Mouse (Mus musculus) C2C12 (cell line): ENCODE measurements around the gene Unc5b. TPM values are rescaled to one million over a fixed set of nuclear protein-coding genes. Genes with fewer than 3 reads are reported as not detected.
"Not testable (repeated sequence)": the region's sequence is repeated elsewhere in the genome, so short reads cannot be mapped to it uniquely, and the experiment has no call there.

Experiments
- H3K27me3 ChIP-seq: one replicate; pipeline ENCODE4 v1.6.1; 2011; ENCODE audit not compliant: control insufficient read depth, insufficient read depth, insufficient read length
- H3K36me3 ChIP-seq: one replicate; pipeline ENCODE4 v1.6.1; 2011; ENCODE audit not compliant: control insufficient read depth, insufficient read depth
- H3K4me3 ChIP-seq: one replicate; pipeline ENCODE4 v1.5.1; 2011; ENCODE audit warnings: mild to moderate bottlenecking, control low read depth; ENCODE audit not compliant: poor library complexity, insufficient read depth, severe bottlenecking
- H3K79me2 ChIP-seq: one replicate; pipeline ENCODE4 v1.6.1; 2011; ENCODE audit not compliant: control insufficient read depth, insufficient read depth
- H3K79me3 ChIP-seq: one replicate; pipeline ENCODE4 v1.6.1; 2011; ENCODE audit warnings: low read depth, control low read depth
- H3ac ChIP-seq: one replicate; pipeline ENCODE3; 2011; ENCODE audit warnings: low read depth; ENCODE audit not compliant: control insufficient read depth, insufficient read length
- CEBPB ChIP-seq: IDR thresholded peaks from one replicate; pipeline ENCODE4 v1.6.1; 2011; ENCODE audit warnings: low read depth, mild to moderate bottlenecking, control low read depth, moderate library complexity
- CTCF ChIP-seq: IDR thresholded peaks from one replicate; pipeline ENCODE4 v1.5.1; 2011; ENCODE audit not compliant: control insufficient read depth, insufficient read depth, insufficient read length
- FOSL1 ChIP-seq: IDR thresholded peaks from one replicate; pipeline ENCODE4 v1.8.0; 2011; ENCODE audit warnings: mild to moderate bottlenecking, low read length; ENCODE audit not compliant: poor library complexity, insufficient read depth, severe bottlenecking
- MAX ChIP-seq: IDR thresholded peaks from one replicate; pipeline ENCODE4 v1.6.1; 2011; ENCODE audit warnings: mild to moderate bottlenecking, control low read depth
- MYOD1 ChIP-seq: IDR thresholded peaks from one replicate; pipeline ENCODE4 v1.6.1; 2011; ENCODE audit warnings: low read depth; ENCODE audit not compliant: control insufficient read depth, insufficient read length
- MYOG ChIP-seq: IDR thresholded peaks from one replicate; pipeline ENCODE4 v1.6.1; 2011; ENCODE audit not compliant: control insufficient read depth, insufficient read length; ENCODE audit errors: extremely low read depth
- USF1 ChIP-seq: IDR thresholded peaks from one replicate; pipeline ENCODE4 v1.6.1; 2011; ENCODE audit warnings: low read depth, mild to moderate bottlenecking, control low read depth, moderate library complexity
- polyA plus RNA-seq: library from polyadenylated mRNA; unstranded; fragments of >200 nt; fragmentation: generic; extraction: Trizol; gene quantifications from one replicate; pipeline ENCODE4 v1.2.1, GENCODE M21; 2012; ENCODE audit warnings: missing spikeins

Gene Unc5b
- polyA plus RNA-seq, 1 experiment = 142 TPM

- H3K79me3 ChIP-seq = no peaks in the 10 kb centered on the region
- H3K27me3 ChIP-seq = no peaks in the 10 kb centered on the region
- peaks cover 3% of the 10 kb centered on the region for H3K36me3 ChIP-seq
- H3K4me3 ChIP-seq = no peak overlapping the region
- no peaks in the 10 kb centered on the region for H3K79me2 ChIP-seq
- no peak for TF ChIP-seq MAX
- TF ChIP-seq CEBPB = no peak
- no peak for TF ChIP-seq MYOD1
- no peak for TF ChIP-seq CTCF
- no peak for TF ChIP-seq FOSL1
- no peak for TF ChIP-seq USF1
- TF ChIP-seq MYOG = no peak
- H3ac ChIP-seq = no peak overlapping the region
Measured at GRCm38 (mm10) chr10:60742942-60743341, 88.4 kb downstream of the Unc5b start.

DNA sequence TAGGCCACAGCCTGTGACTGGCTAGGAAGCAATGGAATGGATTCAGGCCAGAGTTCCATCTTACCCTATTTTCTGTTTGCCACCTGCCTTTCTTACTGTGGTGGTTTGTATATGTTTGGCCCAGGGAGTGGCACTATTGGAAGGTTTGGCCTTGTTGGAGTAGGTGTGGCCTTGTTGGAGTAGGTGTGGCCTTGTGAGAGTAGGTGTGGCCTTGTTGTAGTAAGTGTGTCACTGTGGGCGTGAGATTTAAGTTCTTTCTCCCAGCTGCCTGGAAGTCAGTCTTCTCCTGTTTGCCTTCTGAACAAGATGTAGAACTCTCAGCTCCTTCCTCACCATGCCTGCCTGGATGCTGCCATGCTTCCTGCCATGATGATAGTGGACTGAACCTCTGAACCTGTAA is 89.1 kb downstream of the Unc5b start:
- not testable (repeated sequence) for H3ac ChIP-seq, H3K79me3 ChIP-seq, H3K27me3 ChIP-seq, H3K79me2 ChIP-seq, H3K4me3 ChIP-seq, H3K36me3 ChIP-seq

DNA sequence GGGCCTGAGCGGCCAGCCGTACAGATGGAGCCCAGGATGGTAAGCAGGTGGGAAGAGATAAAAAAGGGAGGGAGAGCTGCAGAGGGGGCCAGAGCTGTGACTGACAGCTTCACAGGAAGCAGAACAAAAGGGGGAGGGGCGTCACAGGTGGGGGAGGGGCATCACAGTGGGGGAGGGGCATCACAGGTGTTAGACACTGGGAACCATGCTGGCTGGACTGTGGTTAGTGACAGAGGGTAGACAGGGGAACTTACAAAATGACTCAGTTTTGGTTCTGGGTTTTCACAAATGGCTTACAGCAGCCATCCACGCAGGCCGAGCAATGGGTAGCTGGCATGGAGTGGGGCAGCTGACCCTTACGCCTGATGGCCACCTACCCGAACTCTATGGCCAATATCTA is 89.9 kb downstream of the Unc5b start:
- TF ChIP-seq MAX = no peak
- no peak overlapping the region for H3ac ChIP-seq

DNA sequence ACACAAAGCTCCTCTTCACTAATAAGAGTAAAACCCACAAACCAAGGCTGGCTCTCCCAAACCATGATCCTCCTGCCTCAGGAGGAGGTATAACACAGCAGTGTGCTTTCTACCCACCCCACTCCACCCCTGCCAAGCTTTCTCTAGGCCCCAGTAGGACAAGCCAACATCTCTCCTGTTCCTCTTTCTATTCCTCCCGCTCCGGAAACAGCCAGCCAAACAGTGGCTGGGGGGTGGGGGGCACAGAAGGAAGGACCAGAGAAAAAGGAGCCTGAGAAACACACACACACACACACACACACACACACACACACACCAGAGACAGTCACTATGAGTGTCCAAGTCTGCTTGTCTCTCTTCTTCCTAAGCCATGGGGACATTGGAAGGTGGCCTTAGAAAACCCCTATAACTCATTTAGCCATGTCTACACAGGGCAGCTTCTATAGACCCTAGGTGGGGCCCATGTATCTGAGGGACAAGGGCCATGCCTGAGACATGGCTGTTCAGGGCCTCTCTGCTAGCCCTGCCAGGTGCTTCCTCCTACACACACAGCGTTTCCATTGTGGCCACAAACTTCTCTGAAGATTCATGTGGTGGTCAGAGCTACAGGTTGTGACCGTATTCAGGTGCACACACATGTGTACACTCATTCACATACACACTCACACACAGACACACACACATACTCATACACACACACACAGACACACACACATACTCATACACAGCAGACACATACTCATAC is 91.6 kb downstream of the Unc5b start:
- no peaks in the 10 kb centered on the region for H3K79me3 ChIP-seq
- H3K36me3 ChIP-seq = peaks cover 3% of the 10 kb centered on the region
- H3K79me2 ChIP-seq = no peaks in the 10 kb centered on the region
- TF ChIP-seq MAX (no peak), USF1 (no peak), MYOG (no peak), CEBPB (no peak), MYOD1 (no peak), FOSL1 (no peak), CTCF (no peak)
- H3K4me3 ChIP-seq = no peak overlapping the region
- H3K27me3 ChIP-seq = no peaks in the 10 kb centered on the region
- H3ac ChIP-seq = no peak overlapping the region

More for the DNA sequence above, 89.9 kb downstream of the Unc5b start:
- H3K79me2 ChIP-seq = no peaks in the 10 kb centered on the region
- no peak overlapping the region for H3K4me3 ChIP-seq
- peaks cover 3% of the 10 kb centered on the region for H3K36me3 ChIP-seq
- no peaks in the 10 kb centered on the region for H3K79me3 ChIP-seq
- no peaks in the 10 kb centered on the region for H3K27me3 ChIP-seq

DNA sequence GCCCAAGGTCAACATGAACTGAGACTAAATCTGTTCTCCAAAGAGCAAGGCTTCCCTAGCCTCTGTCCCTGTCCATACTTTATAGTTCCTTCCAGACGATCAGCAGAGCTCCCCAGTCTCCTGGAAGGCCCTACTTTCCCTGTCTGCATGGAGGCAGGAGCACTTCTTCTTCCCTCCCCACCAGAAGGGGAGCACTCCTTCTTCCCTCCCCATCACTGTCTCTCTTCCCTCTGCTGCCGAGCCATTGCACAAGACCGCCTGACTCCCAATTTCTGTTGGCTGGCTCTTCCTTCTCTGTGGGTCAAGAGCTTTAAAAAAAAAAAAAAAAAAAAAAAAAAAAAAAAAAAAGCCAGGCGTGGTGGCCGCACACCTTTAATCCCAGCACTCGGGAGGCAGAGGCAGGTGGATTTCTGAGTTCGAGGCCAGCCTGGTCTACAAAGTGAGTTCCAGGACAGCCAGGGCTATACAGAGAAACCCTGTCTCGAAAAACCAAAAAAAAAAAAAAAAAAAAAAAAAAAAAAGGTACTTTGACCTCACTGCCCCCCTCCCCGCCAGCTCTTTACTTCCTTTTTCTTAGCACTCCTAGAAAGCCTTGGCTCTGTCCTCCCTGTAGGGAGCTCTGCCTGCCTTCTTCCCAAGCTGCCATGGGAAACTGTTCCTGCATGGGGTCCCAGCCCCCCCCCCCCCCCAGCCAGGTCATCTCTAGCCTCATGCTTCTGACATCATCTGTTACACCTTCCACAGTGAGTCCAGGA is 93.3 kb downstream of the Unc5b start:
- H3K4me3 ChIP-seq = no peak overlapping the region
- H3K79me2 ChIP-seq = no peaks in the 10 kb centered on the region
- no peak for TF ChIP-seq USF1
- TF ChIP-seq CTCF = no peak
- TF ChIP-seq MAX = no peak
- no peak for TF ChIP-seq FOSL1
- no peak for TF ChIP-seq CEBPB
- no peak for TF ChIP-seq MYOG
- TF ChIP-seq MYOD1 = no peak
- H3K36me3 ChIP-seq = no peaks in the 10 kb centered on the region
- H3K79me3 ChIP-seq = no peaks in the 10 kb centered on the region
- H3K27me3 ChIP-seq = no peaks in the 10 kb centered on the region
- no peak overlapping the region for H3ac ChIP-seq

GRCm38 (mm10) chr10:60737169-60737728 is 94.1 kb downstream of the Unc5b start:
- no peak overlapping the region for H3ac ChIP-seq

More at GRCm38 (mm10) chr10:60737169-60737728, 94.1 kb downstream of the Unc5b start:
- Histone ChIP-seq H3K79me2 (no peaks in the 10 kb centered on the region), H3K4me3 (no peak overlapping the region), H3K27me3 (no peaks in the 10 kb centered on the region), H3K79me3 (no peaks in the 10 kb centered on the region), H3K36me3 (no peaks in the 10 kb centered on the region)
- TF ChIP-seq MYOD1 (no peak), USF1 (no peak), MAX (no peak), CTCF (no peak), FOSL1 (no peak), CEBPB (no peak), MYOG (no peak)
